ENCODE assay signal across 9 mouse cellular contexts in genomic region chr2:20666051-20666478, GRCm38 (mm10).
DNase-seq lines count a peak whose midpoint lies in the region; ATAC-seq and TF ChIP-seq lines count a peak whose summit lies in the region.
"Had no signal": no experiment of that assay in that cellular context is flagged by ENCODE, and none has a peak within 500 bp of the region (broad histone marks: within the 10 kb centered on the region; RNA-seq: fewer than 3 reads in every experiment).

No protein-coding gene starts in this region.

- intact Hi-C loops in gastrocnemius, postnatal 14 days (cut with DNase I; ENCODE audit: low total_unique reads): loop anchor here (5.0 to 10.0 kb wide), 2 partner anchors 109 to 389 kb away; no protein-coding TSS in a partner anchor

- TF ChIP-seq CTCF in kidney, adult 2 months (conservative IDR thresholded peaks at IDR 0.05; ENCODE audit: insufficient read depth, insufficient read length, low read depth, low read length): peak; percentile 69
- TF ChIP-seq CTCF in thymus, adult 2 months (IDR thresholded peaks at IDR 0.05; ENCODE audit: borderline replicate concordance, control insufficient read depth, extremely low read depth, insufficient read depth, low read length, poor library complexity): no peak

- H3K36me3 ChIP-seq in kidney, adult 2 months (ENCODE audit: control insufficient read depth, insufficient read depth, low read length): no peaks in the 10 kb centered on the region
- peaks cover 2% of the 10 kb centered on the region; the same call in 1 of the 2 replicates for H3K36me3 ChIP-seq in lung, embryonic 16.5 days (ENCODE audit: control insufficient read depth, insufficient read depth, low read length)
- H3K36me3 ChIP-seq in thymus, adult 2 months (ENCODE audit: control insufficient read depth, insufficient read depth, low read length): no peaks in the 10 kb centered on the region

- no peak overlapping the region for H3K27ac ChIP-seq in kidney, adult 2 months (ENCODE audit: insufficient read depth, low read depth, low read length)
- H3K27ac ChIP-seq in lung, embryonic 16.5 days (ENCODE audit: low read length): peak overlapping the region; percentile 21; the same call in 1 of the 2 replicates
- H3K27ac ChIP-seq in thymus, adult 2 months (ENCODE audit: control insufficient read depth, insufficient read depth, low read length): no peak overlapping the region

- ATAC-seq in lung, embryonic 16.5 days (ENCODE audit: low read depth): peak; percentile 59; the same call in 1 of the 2 replicates

- H3K27me3 ChIP-seq in kidney, adult 2 months (replicated peaks; ENCODE audit: control insufficient read depth, insufficient read depth, low read length): no peaks in the 10 kb centered on the region
- H3K27me3 ChIP-seq in lung, embryonic 16.5 days (ENCODE audit: control insufficient read depth, insufficient read depth, low read depth, low read length): no peaks in the 10 kb centered on the region
- H3K27me3 ChIP-seq in thymus, adult 2 months (ENCODE audit: control insufficient read depth, insufficient read depth, low read length): no peaks in the 10 kb centered on the region

- H3K4me1 ChIP-seq in kidney, adult 2 months (ENCODE audit: control insufficient read depth, insufficient read depth, low read length): no peaks in the 10 kb centered on the region
- peaks cover 3% of the 10 kb centered on the region; the same call in 1 of the 2 replicates for H3K4me1 ChIP-seq in lung, embryonic 16.5 days (replicated peaks; ENCODE audit: control insufficient read depth, insufficient read depth, low read length)
- no peaks in the 10 kb centered on the region for H3K4me1 ChIP-seq in thymus, adult 2 months (replicated peaks; ENCODE audit: control insufficient read depth, insufficient read depth, low read length)

- H3K9ac ChIP-seq in lung, embryonic 16.5 days (ENCODE audit: low read length): no peak overlapping the region

- no peaks in the 10 kb centered on the region for H3K9me3 ChIP-seq in lung, embryonic 16.5 days (ENCODE audit: control insufficient read depth, low read length)

- WGBS in kidney, adult 2 months: 49% methylated on average over 2 of the region's 2 CpGs
- WGBS in lung, embryonic 16.5 days: 44% methylated on average over 2 of the region's 2 CpGs
- 46% methylated on average over 2 of the region's 2 CpGs for WGBS in thymus, adult 2 months

- H3K4me2 ChIP-seq in lung, embryonic 16.5 days (ENCODE audit: low read depth, low read length): no peak overlapping the region

- peak; percentile 43 for DNase-seq in right cerebral cortex, postnatal 4 days
- DNase-seq in right cerebral cortex, adult 18-20 months: no peak
- DNase-seq in cerebellum, postnatal 14 days: peak; percentile 54 to 71
- DNase-seq in gastrocnemius, postnatal 14 days: peak; percentile 34
- DNase-seq in kidney, adult 2 months: peak; percentile 53
- peak; percentile 14 for DNase-seq in retina, postnatal 7 days (ENCODE audit: low read depth, low spot score)
- DNase-seq in thymus, adult 2 months: no peak

- no peak for TF ChIP-seq POLR2A in kidney, adult 2 months (IDR thresholded peaks at IDR 0.05; ENCODE audit: low read depth, low read length)
- no peak for TF ChIP-seq POLR2A in thymus, adult 2 months (IDR thresholded peaks at IDR 0.05; ENCODE audit: control insufficient read depth, extremely low read depth, insufficient read depth, low read length, poor library complexity)

- no peak overlapping the region for H3K4me3 ChIP-seq in kidney, adult 2 months (ENCODE audit: insufficient read depth, low read depth, low read length)
- no peak overlapping the region for H3K4me3 ChIP-seq in lung, embryonic 16.5 days (ENCODE audit: low read length)
- H3K4me3 ChIP-seq in thymus, adult 2 months (ENCODE audit: control insufficient read depth, insufficient read depth, low read length): no peak overlapping the region
- H3K4me3 ChIP-seq: myocyte had no signal

Comparison
In these comparisons a context has a peak if more than half of its experiments do, and no peak if none do; other contexts are left out.
1. DNase-seq: peak in right cerebral cortex, postnatal 4 days (single experiment), cerebellum, postnatal 14 days (2 of 2), gastrocnemius, postnatal 14 days (single experiment), kidney, adult 2 months (single experiment) and retina, postnatal 7 days (single experiment); none in right cerebral cortex, adult 18-20 months (single experiment) and thymus, adult 2 months (single experiment).